Mouse (Mus musculus) cerebellum, postnatal 4 days (tissue): ENCODE results near the gene Gorab.

Experiments
- DNase-seq, 2 experiments: peaks; one replicate each; pipeline ENCODE4 v3.0.0; 2022; ENCODE audit warnings: low spot score in 2 of 2, mixed read lengths in 1 of 2

Gene Gorab

DNA sequence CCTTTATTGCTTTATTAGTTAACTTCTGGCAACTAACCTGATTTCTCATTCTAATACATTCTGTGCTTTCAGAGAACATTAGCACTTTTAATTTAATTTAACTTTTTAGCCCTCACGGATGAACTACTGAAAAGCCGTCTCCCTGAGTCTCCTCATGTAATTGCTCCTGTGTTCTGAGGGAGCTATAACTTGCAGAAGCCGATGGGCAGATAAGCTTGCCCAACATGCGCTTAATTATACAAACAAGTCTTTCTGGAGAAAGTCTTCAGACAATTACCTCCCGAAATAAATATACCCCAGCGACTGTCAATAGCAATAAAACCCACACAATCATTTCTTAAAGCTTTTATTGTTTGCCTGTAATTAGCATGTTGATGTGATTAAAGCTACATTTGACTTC, 45.7 kb downstream of the Gorab start:
- DNase-seq: no peak

- no peak for DNase-seq
These were observed 47.3 kb downstream of the Gorab start for GRCm38 (mm10) chr1:163356167-163356566.

DNA sequence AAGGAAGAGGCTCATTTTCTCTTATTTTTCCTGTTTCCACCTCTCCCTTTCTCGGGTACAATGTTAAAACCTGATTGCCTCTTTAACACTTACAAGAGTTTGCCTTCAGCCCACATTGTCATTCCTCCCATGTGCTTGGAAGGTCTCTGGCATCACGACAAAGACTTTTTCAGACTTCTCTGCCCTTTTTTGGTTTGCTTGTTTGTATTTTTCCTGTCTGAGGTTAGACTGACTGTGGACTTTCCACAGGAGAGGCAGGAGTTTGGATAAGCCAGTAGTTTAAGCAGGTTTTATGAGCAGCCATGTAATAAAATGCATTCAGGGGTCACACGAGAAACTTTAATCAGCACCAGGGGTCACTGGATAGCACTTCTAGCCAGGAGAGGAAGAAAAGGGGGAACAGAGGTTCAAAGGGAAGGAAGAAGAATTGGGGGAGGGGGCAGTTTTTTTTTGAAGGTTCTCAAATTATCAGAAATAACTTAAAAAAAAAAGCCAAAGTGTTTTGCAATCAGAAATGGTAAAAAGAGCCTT, 47.8 kb downstream of the Gorab start:
- no peak for DNase-seq

- no peak for DNase-seq
These were observed 52.5 kb downstream of the Gorab start for GRCm38 (mm10) chr1:163350988-163351387.

DNA sequence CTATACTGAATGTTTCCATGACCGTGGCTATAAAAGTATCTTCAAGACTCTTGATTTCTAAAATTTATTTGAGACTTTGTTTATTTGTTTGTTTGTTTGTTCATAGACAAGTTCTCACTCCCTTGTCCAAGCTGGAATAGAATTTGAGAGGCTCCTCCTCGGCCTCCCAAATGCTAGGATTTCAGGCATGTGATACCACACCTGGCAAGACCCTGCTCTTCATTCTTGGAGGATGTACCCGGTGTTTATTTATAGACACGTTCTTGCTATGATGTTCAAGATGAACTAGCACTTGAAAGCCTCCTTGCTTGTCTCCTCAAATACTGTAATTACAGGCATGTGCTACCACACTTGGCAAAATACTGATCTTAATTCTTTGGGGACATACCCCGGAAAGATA, 57.9 kb downstream of the Gorab start:
- no peak for DNase-seq

DNA sequence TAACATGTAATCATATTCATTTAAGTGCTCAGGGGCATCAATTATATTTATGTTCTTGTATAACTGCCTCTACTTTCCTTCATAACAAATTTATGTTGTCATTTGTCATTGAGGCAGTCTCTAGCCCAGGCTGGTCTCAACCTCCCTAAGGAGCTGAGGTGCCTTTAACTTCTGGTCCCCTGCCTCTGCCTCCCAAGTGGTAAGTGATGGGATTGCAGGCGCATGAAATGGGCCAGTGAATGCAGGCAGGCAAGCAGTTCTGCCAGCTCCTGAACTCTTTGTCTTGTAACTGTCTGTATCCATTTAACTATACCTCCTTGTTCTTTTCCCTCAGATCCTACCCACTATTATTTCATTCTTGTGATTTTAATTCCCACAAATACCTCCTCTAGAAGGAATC, 58.5 kb downstream of the Gorab start:
- no peak for DNase-seq

- DNase-seq: no peak
These were observed 64.3 kb downstream of the Gorab start for GRCm38 (mm10) chr1:163339219-163339561.

DNA sequence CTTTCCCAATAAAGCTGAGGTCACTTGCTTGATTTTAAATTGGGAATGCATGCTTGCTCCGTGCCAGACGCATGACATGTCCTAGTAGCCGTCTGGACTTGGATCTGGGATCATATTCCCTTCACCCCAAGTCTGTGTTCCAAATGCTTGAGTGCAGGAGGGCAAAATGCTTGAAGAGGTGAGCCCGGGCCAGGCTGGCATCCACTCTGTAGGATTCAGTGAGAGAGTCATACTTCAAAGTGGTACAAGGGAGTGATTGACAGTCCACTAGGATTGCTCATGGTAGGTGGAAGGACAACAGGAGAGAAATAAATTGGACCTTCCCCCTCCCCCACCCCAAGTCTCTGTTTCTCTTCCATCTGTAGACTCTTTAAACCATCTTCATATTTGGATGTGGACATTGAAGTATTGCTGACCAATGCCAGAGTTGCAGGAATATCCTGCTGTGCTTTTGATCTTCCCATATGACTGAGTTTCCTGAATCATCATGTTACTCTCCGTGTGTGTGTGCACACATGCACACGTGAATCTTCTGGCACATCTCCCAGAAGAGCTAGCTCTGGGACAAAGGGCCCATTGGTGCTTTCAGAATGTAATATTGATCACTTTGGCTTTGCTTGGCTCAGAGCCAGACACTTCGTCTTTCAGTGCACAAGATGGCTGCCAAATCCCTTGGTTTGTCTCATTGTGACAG, 64.8 kb downstream of the Gorab start:
- DNase-seq: peak in 1 of 2 experiments; percentile 27

GRCm38 (mm10) chr1:163337821-163338220, 65.6 kb downstream of the Gorab start:
- DNase-seq: no peak
